Mouse (Mus musculus): ENCODE results near the gene Jag2. TPM values are rescaled to one million over a fixed set of nuclear protein-coding genes. Genes with fewer than 3 reads are reported as not detected.

Jag2 gene
- total and polyA plus RNA-seq, 2 experiments from 2014 or later, result 3.3 to 58.5 TPM

GRCm38 (mm10) chr12:112932647-112933046, 3.1 kb upstream of the Jag2 start:
- no peak overlapping the region for H3K4me3 ChIP-seq (ENCODE audit: low read depth, low read length)
- DNase-seq (ENCODE audit: low spot score) (no peak), ATAC-seq (ENCODE audit: insufficient read depth, low read depth) (no peak; the same call in 1 of the 2 replicates)
- H3K4me1 ChIP-seq (ENCODE audit: control insufficient read depth, insufficient read depth), result peaks cover 21% of the 10 kb centered on the region
- 18% methylated on average over 7 of the region's 7 CpGs for WGBS
- peaks cover 32% of the 10 kb centered on the region for H3K27me3 ChIP-seq (ENCODE audit: control insufficient read depth, insufficient read depth, low read length)
- H3K9me3 ChIP-seq (replicated peaks; ENCODE audit: control insufficient read depth, low read length), result no peaks in the 10 kb centered on the region
- no peak overlapping the region for H3K27ac ChIP-seq (ENCODE audit: low read depth)
- no peak overlapping the region for H3K9ac ChIP-seq (replicated peaks; ENCODE audit: low read depth, low read length)
- no peak overlapping the region for H3K4me2 ChIP-seq (ENCODE audit: low read depth, low read length)
- TF ChIP-seq CTCF (IDR thresholded peaks at IDR 0.05; ENCODE audit: low read depth), result no peak
- no peak for TF ChIP-seq EP300 (IDR thresholded peaks at IDR 0.05; ENCODE audit: low read depth)
- no peaks in the 10 kb centered on the region for H3K36me3 ChIP-seq (replicated peaks; ENCODE audit: control insufficient read depth, insufficient read depth, low read length)

- peak overlapping the region; percentile 81 for H3K4me2 ChIP-seq (ENCODE audit: low read depth, low read length)
- peak overlapping the region; percentile 53 for H3K4me3 ChIP-seq (ENCODE audit: low read depth, low read length)
- no peaks in the 10 kb centered on the region for H3K9me3 ChIP-seq (replicated peaks; ENCODE audit: control insufficient read depth, low read length)
- H3K27me3 ChIP-seq (ENCODE audit: control insufficient read depth, insufficient read depth, low read length), result peaks cover 70% of the 10 kb centered on the region
- H3K4me1 ChIP-seq (ENCODE audit: control insufficient read depth, insufficient read depth), result peaks cover 24% of the 10 kb centered on the region
- H3K27ac ChIP-seq (ENCODE audit: low read depth), result peak overlapping the region; percentile 53
- H3K36me3 ChIP-seq (replicated peaks; ENCODE audit: control insufficient read depth, insufficient read depth, low read length), result no peaks in the 10 kb centered on the region
- peak; percentile 41 for ATAC-seq (ENCODE audit: insufficient read depth, low read depth)
- 2% methylated on average over 98 of the region's 124 CpGs for WGBS
- peak overlapping the region; percentile 22 for H3K9ac ChIP-seq (replicated peaks; ENCODE audit: low read depth, low read length)
- DNase-seq (ENCODE audit: low spot score), result no peak
- TF ChIP-seq CTCF (IDR thresholded peaks at IDR 0.05; ENCODE audit: low read depth) (no peak), EP300 (IDR thresholded peaks at IDR 0.05; ENCODE audit: low read depth) (no peak)
Observed at GRCm38 (mm10) chr12:112928401-112929241, 955 bp downstream of the Jag2 start.

DNA sequence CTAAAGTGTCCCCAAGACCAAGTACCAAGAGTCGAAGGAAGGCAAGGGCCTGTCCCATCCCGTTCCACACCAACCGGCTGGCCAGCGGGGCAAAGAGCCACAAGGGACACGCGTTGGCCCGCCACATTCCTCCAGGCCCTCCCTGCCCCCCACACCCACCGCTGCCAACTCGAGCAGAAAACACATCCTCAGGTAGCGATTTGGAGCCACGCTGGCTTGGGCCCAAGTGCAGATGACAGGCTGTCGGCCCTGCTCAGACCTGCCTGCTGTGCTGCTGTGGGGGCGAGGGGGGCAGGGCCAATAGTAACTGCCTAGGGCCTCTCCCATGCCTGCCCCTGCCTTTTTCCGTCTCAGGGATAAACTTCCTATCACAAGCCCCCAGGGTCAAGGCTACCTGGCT, 2.3 kb downstream of the Jag2 start:
- no peak for TF ChIP-seq EP300 (IDR thresholded peaks at IDR 0.05; ENCODE audit: low read depth)
- peaks cover 20% of the 10 kb centered on the region for H3K4me1 ChIP-seq (ENCODE audit: control insufficient read depth, insufficient read depth)
- WGBS, result 65% methylated on average over 14 of the region's 14 CpGs
- no peaks in the 10 kb centered on the region for H3K9me3 ChIP-seq (replicated peaks; ENCODE audit: control insufficient read depth, low read length)
- H3K27ac ChIP-seq (ENCODE audit: low read depth), result no peak overlapping the region
- H3K4me2 ChIP-seq (ENCODE audit: low read depth, low read length), result 0 out of 2 replicates have a peak overlapping the region, but pooled peaks have one; percentile 13
- ATAC-seq (ENCODE audit: insufficient read depth, low read depth), result no peak
- no peaks in the 10 kb centered on the region for H3K36me3 ChIP-seq (replicated peaks; ENCODE audit: control insufficient read depth, insufficient read depth, low read length)
- no peak overlapping the region for H3K4me3 ChIP-seq (ENCODE audit: low read depth, low read length)
- H3K27me3 ChIP-seq (ENCODE audit: control insufficient read depth, insufficient read depth, low read length), result peaks cover 77% of the 10 kb centered on the region
- DNase-seq (ENCODE audit: low spot score), result no peak
- H3K9ac ChIP-seq (replicated peaks; ENCODE audit: low read depth, low read length), result no peak overlapping the region

- TF ChIP-seq CTCF (IDR thresholded peaks at IDR 0.05; ENCODE audit: low read depth) (peak; percentile 40), EP300 (IDR thresholded peaks at IDR 0.05; ENCODE audit: low read depth) (no peak)
- DNase-seq (ENCODE audit: low spot score) (no peak), ATAC-seq (ENCODE audit: insufficient read depth, low read depth) (no peak)
- H3K27ac ChIP-seq (ENCODE audit: low read depth), result no peak overlapping the region
- H3K4me2 ChIP-seq (ENCODE audit: low read depth, low read length), result no peak overlapping the region
- no peaks in the 10 kb centered on the region for H3K36me3 ChIP-seq (replicated peaks; ENCODE audit: control insufficient read depth, insufficient read depth, low read length)
- no peak overlapping the region for H3K9ac ChIP-seq (replicated peaks; ENCODE audit: low read depth, low read length)
- H3K9me3 ChIP-seq (replicated peaks; ENCODE audit: control insufficient read depth, low read length), result no peaks in the 10 kb centered on the region
- H3K4me1 ChIP-seq (ENCODE audit: control insufficient read depth, insufficient read depth), result peaks cover 21% of the 10 kb centered on the region
- no peak overlapping the region for H3K4me3 ChIP-seq (ENCODE audit: low read depth, low read length)
- H3K27me3 ChIP-seq (ENCODE audit: control insufficient read depth, insufficient read depth, low read length), result peaks cover 70% of the 10 kb centered on the region
- 86% methylated on average over 6 of the region's 6 CpGs for WGBS
Observed at GRCm38 (mm10) chr12:112925950-112926349, 3.6 kb downstream of the Jag2 start.

DNA sequence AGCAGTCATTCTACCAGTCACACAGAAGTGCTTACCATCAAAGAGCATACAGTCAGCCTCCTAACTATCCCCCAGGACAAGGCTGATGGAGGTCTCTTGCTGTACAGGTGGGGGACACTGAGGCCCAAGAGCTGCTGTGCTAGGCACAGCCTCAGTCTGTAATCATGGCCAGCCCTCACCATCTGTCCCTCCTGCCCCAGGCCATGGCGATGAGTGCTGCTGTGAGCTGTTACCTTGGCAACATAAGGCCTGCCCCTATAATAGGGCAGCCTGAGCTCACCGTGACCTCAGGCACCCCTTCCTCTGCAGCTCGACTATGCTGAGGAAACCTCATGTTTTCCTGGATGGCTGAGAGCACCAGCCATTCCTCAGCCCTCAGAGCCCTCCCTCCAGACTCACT, 7.0 kb downstream of the Jag2 start:
- TF ChIP-seq CTCF (IDR thresholded peaks at IDR 0.05; ENCODE audit: low read depth), result no peak
- ATAC-seq (ENCODE audit: insufficient read depth, low read depth), result no peak
- H3K27ac ChIP-seq (ENCODE audit: low read depth), result no peak overlapping the region
- H3K9me3 ChIP-seq (replicated peaks; ENCODE audit: control insufficient read depth, low read length), result no peaks in the 10 kb centered on the region
- H3K4me1 ChIP-seq (ENCODE audit: control insufficient read depth, insufficient read depth), result peaks cover 11% of the 10 kb centered on the region
- no peak overlapping the region for H3K4me2 ChIP-seq (ENCODE audit: low read depth, low read length)
- no peaks in the 10 kb centered on the region for H3K36me3 ChIP-seq (replicated peaks; ENCODE audit: control insufficient read depth, insufficient read depth, low read length)
- H3K4me3 ChIP-seq (ENCODE audit: low read depth, low read length), result no peak overlapping the region
- WGBS, result 54% methylated on average over 3 of the region's 3 CpGs
- DNase-seq (ENCODE audit: low spot score), result no peak
- no peak overlapping the region for H3K9ac ChIP-seq (replicated peaks; ENCODE audit: low read depth, low read length)
- peaks cover 77% of the 10 kb centered on the region for H3K27me3 ChIP-seq (ENCODE audit: control insufficient read depth, insufficient read depth, low read length)

DNA sequence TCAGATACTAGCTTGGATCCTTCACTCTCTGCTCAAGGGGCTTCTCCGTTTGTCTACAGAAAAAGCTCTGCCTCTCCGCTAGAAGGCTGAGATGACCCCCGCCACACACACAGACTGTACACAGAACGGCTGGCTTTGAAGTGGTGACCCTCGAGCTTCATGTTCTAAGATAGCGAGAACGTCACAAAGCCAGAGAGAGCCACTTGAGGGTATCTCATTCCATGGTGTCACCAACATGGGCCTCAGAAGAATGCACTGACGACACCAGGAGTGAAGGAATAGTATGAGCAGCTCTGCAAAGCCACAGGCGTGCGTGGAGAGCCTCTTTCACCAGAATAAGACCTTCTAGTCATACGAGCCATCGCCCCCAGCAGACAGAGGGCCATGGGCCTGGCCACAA, 8.1 kb downstream of the Jag2 start:
- peak; percentile 77 for DNase-seq (ENCODE audit: low spot score)
- peak; percentile 59 for ATAC-seq (ENCODE audit: insufficient read depth, low read depth)
- H3K9me3 ChIP-seq (replicated peaks; ENCODE audit: control insufficient read depth, low read length), result no peaks in the 10 kb centered on the region
- WGBS, result 45% methylated on average over 12 of the region's 12 CpGs
- H3K36me3 ChIP-seq (replicated peaks; ENCODE audit: control insufficient read depth, insufficient read depth, low read length), result no peaks in the 10 kb centered on the region
- no peak overlapping the region for H3K4me3 ChIP-seq (ENCODE audit: low read depth, low read length)
- no peak overlapping the region for H3K9ac ChIP-seq (replicated peaks; ENCODE audit: low read depth, low read length)
- peaks cover 19% of the 10 kb centered on the region for H3K4me1 ChIP-seq (ENCODE audit: control insufficient read depth, insufficient read depth)
- H3K27ac ChIP-seq (ENCODE audit: low read depth), result no peak overlapping the region
- no peak for TF ChIP-seq CTCF (IDR thresholded peaks at IDR 0.05; ENCODE audit: low read depth)
- TF ChIP-seq EP300 (IDR thresholded peaks at IDR 0.05; ENCODE audit: low read depth), result no peak
- peaks cover 67% of the 10 kb centered on the region for H3K27me3 ChIP-seq (ENCODE audit: control insufficient read depth, insufficient read depth, low read length)
- H3K4me2 ChIP-seq (ENCODE audit: low read depth, low read length), result no peak overlapping the region
